Mouse (Mus musculus) spleen, adult 2 months (tissue): ENCODE measurements around the gene Tceal7. TPM values are rescaled to one million over a fixed set of nuclear protein-coding genes. Genes with fewer than 3 reads are reported as not detected.
"Not testable (repeated sequence)": the region's sequence is repeated elsewhere in the genome, so short reads cannot be mapped to it uniquely, and the experiment has no call there.

Experiments used
- DNase-seq, 2 experiments: peaks; one replicate each; pipeline versions ENCODE4 v3.0.0 to v3.0.0-alpha.2; 2012 to 2021; ENCODE audit warnings: low spot score in 2 of 2, low read depth in 1 of 2
- H3K27ac ChIP-seq: fragments of 200-500 bp; 2 replicates; pipeline ENCODE4 v1.5.1; 2012; ENCODE audit warnings: low read length, inconsistent platforms; ENCODE audit not compliant: insufficient read depth
- H3K27me3 ChIP-seq: fragments of 200-500 bp; 2 replicates; pipeline ENCODE4 v1.6.1; 2012; ENCODE audit warnings: mild to moderate bottlenecking, moderate library complexity, low read length, inconsistent platforms; ENCODE audit not compliant: control insufficient read depth, insufficient read depth
- H3K36me3 ChIP-seq: fragments of 200-500 bp; 2 replicates; pipeline ENCODE4 v1.6.1; 2012; ENCODE audit warnings: mild to moderate bottlenecking, low read length, inconsistent platforms; ENCODE audit not compliant: control insufficient read depth, insufficient read depth
- H3K4me1 ChIP-seq: fragments of 200-500 bp; 2 replicates; pipeline ENCODE4 v1.6.1; 2011; ENCODE audit warnings: inconsistent platforms; ENCODE audit not compliant: control insufficient read depth, insufficient read depth, insufficient read length
- H3K4me3 ChIP-seq: fragments of 200-500 bp; 2 replicates; pipeline ENCODE4 v1.5.1; 2011; ENCODE audit warnings: mild to moderate bottlenecking, inconsistent platforms; ENCODE audit not compliant: insufficient read depth, insufficient read length; ENCODE audit errors: extremely low read depth
- CTCF ChIP-seq: fragments of 200-500 bp; IDR thresholded peaks from 2 replicates; pipeline ENCODE4 v1.5.1; 2011; ENCODE audit warnings: mild to moderate bottlenecking, inconsistent platforms; ENCODE audit not compliant: insufficient read depth, insufficient read length, insufficient replicate concordance; ENCODE audit errors: extremely low read depth
- POLR2A ChIP-seq: fragments of 200-500 bp; IDR thresholded peaks from 2 replicates; pipeline ENCODE4 v1.6.1; 2011; ENCODE audit warnings: low read depth, low read length, inconsistent platforms
- WGBS: fragments of 180-500 bp; shearing (Covaris S2); methylation state at CpG from one replicate; pipeline ENCODE4 v1.1.7; 2018; 5-methylcytosine and 5-hydroxymethylcytosine counted together
- polyA plus RNA-seq: library from polyadenylated mRNA; depleted of rRNA; stranded (reverse); fragments of >200 nt; gene quantifications from 2 replicates; pipeline ENCODE4 v1.2.3, GENCODE M21; 2012

Tceal7 gene
- polyA plus RNA-seq, 1 experiment = not detected

DNA sequence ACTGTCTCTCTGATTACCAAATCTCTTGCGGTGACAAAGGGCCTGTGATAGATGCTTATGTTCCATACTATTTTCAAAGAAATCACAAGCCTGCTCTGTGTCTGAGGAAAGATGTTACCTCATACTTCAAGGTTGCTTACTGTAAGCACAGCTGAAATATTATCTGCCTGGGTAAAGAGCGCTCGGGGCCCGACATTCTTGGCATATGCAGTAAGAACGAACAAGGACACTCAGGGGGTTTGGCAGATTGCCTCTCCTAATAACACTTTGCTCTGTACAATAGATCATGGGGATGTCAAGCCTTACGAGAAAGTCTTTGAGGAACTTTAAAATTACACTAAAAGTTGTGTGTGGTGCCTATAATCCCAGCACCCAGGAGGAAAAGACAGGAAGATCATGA is 34.2 kb downstream of the Tceal7 start:
- H3K27me3 ChIP-seq = no peaks in the 10 kb centered on the region
- no peak for DNase-seq
- no peaks in the 10 kb centered on the region for H3K36me3 ChIP-seq
- WGBS = 82% methylated on average over 6 of the region's 6 CpGs
- H3K4me3 ChIP-seq = no peak overlapping the region
- no peak for TF ChIP-seq POLR2A
- no peak for TF ChIP-seq CTCF
- H3K4me1 ChIP-seq = no peaks in the 10 kb centered on the region
- H3K27ac ChIP-seq = no peak overlapping the region

DNA sequence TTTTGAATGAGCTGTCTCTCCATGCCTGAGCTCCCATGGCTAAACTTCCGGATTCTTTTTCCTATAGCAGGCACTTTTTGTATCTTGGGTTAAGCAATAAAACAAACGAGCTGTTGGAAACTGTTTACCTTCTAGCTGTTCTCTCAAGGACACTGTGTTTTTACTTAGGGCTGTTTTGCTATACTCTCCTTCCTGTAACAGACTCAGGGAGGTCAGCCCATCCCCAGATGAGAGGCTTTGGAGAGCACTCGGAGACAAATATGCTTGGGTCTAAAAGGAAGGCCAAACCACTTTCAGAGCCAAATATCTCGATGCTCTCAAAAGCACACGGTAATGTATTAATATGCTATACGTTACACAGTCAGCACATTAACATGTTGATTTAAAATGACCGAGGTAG is 35.1 kb downstream of the Tceal7 start:
- H3K4me1 ChIP-seq = no peaks in the 10 kb centered on the region
- no peak for TF ChIP-seq POLR2A
- TF ChIP-seq CTCF = no peak
- WGBS = 85% methylated on average over 7 of the region's 7 CpGs
- no peaks in the 10 kb centered on the region for H3K36me3 ChIP-seq
- no peak overlapping the region for H3K4me3 ChIP-seq
- DNase-seq = no peak
- H3K27ac ChIP-seq = no peak overlapping the region
- H3K27me3 ChIP-seq = no peaks in the 10 kb centered on the region

DNA sequence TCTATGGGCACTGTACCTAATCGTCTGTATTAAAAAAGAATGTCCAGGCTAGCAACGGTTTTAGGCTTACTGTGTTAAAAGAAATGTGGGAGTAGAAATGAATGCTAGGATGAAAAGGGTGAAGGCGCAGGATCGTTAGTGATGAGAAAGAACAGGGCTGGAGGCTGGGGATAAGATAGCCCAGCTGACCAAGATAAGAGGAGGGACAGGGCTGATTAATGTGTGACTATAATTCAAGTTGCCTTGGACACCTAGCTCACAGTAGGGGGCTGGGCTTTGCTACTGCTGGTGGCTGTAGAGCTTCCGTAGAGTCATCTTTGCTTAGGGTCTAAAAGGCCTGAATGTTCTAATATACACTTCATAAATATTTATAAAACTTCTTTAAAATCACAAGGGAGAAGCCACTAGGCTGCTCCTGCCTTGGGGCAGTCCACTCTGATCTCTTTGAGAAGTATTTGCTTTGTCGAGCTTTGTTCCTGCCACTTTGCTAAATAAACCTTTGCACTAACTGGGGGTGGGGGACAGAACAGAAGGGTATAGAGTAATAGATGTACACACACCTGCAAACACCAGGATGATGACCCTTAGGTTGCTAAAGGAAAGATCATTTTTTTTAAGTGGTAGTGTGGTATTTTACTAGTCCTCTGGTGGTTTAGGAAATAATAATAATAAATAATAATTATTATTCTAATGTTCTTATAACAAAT is 37.6 kb downstream of the Tceal7 start:
- Histone ChIP-seq H3K36me3 (no peaks in the 10 kb centered on the region), H3K27me3 (no peaks in the 10 kb centered on the region), H3K4me1 (no peaks in the 10 kb centered on the region), H3K4me3 (no peak overlapping the region), H3K27ac (no peak overlapping the region)
- WGBS = 74% methylated on average over 6 of the region's 6 CpGs
- TF ChIP-seq CTCF (no peak), POLR2A (no peak)
- no peak for DNase-seq

DNA sequence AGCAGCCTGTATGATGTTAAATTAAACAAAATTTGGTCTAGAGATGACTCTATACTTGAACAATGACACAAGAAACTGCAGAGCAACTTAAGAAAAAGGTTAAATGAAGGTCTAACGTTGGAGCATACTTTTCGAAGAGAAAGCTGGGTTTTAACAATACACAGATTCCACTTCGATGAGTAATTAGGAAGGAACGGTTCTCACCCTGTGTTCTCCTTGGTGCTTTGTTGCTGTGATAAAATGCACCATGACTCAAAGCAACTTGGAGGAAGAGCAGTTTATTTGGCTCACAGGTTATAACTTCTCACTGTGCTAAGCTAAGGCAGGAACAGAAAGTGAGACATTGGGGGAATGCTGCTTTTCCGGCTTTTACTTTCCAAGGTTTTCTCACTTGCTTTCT is 53.1 kb downstream of the Tceal7 start:
- DNase-seq = no peak
- H3K36me3 ChIP-seq = no peaks in the 10 kb centered on the region
- no peak for TF ChIP-seq CTCF
- no peak for TF ChIP-seq POLR2A
- H3K27ac ChIP-seq = no peak overlapping the region
- no peaks in the 10 kb centered on the region for H3K4me1 ChIP-seq
- no peaks in the 10 kb centered on the region for H3K27me3 ChIP-seq
- WGBS = 81% methylated on average over 5 of the region's 5 CpGs
- H3K4me3 ChIP-seq = no peak overlapping the region

DNA sequence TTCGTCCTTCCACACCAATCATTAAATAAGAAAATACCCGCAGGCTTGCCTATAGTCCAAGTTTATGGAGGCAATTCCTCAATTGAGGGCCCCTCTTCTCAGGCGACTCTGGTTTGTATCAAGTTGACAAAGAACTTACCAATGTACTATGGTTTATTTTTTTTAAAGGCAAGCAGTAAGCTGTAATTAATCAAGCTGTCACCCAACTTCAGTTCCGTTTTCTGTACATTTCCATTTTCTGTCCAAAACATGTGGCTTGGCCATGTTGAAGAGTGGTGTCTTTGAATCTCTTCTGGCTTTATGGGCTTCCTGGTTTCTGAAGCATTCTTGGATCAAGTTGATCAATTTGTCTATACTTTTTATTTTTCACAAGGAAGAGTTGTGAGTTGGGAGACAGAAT is 53.6 kb downstream of the Tceal7 start:
- 62% methylated on average over 4 of the region's 4 CpGs for WGBS

DNA sequence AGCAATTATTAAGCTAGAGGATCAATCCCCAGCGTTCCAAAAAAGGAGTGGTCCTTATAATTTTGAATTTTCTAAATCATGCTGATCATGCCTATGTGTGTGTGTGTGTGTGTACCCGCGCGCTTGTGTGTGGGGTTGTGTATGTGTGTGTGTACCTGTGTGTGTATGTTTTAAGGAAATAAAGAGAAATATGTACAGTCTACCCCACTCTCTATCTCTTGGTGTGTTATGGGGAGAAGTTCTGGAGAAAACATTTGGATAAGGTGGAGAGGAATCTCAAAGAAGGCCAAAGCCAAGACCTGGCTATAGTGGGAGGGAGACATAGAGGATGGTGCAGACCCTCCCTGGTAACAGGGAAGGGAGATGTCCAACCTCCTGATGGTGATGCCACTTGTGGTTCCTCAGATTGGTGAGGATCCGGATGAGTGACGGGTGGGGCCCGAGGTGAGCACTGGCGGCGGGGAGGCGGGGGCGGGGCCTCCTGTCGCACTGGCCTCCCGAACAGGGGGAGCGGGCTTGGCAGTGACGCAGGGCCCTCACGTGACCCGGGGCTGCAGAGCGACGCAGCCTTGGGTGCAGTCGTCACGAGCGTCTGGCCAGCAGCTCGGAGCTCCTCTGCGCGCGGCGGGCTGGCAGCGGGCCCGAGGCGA is 55.3 kb downstream of the Tceal7 start, which contains the start of gene Bex3:
Gene Bex3, plus strand, starts transcription at position 511 of the 650 bp plus-strand sequence.
- not testable (repeated sequence) for H3K27me3 ChIP-seq, H3K27ac ChIP-seq, H3K4me1 ChIP-seq, H3K36me3 ChIP-seq
- DNase-seq = peak in 1 of 2 experiments; percentile 18
- H3K4me3 ChIP-seq = peak within 1 kb of the TSS; percentile 30; the same call in 1 of the 2 replicates
- WGBS = 63% methylated on average over 6 of the region's 30 CpGs

More for the DNA sequence above, 53.6 kb downstream of the Tceal7 start:
- TF ChIP-seq POLR2A = no peak
- TF ChIP-seq CTCF = no peak
- Histone ChIP-seq H3K4me3 (no peak overlapping the region), H3K27me3 (no peaks in the 10 kb centered on the region), H3K36me3 (no peaks in the 10 kb centered on the region), H3K4me1 (no peaks in the 10 kb centered on the region), H3K27ac (no peak overlapping the region)
- DNase-seq = no peak

DNA sequence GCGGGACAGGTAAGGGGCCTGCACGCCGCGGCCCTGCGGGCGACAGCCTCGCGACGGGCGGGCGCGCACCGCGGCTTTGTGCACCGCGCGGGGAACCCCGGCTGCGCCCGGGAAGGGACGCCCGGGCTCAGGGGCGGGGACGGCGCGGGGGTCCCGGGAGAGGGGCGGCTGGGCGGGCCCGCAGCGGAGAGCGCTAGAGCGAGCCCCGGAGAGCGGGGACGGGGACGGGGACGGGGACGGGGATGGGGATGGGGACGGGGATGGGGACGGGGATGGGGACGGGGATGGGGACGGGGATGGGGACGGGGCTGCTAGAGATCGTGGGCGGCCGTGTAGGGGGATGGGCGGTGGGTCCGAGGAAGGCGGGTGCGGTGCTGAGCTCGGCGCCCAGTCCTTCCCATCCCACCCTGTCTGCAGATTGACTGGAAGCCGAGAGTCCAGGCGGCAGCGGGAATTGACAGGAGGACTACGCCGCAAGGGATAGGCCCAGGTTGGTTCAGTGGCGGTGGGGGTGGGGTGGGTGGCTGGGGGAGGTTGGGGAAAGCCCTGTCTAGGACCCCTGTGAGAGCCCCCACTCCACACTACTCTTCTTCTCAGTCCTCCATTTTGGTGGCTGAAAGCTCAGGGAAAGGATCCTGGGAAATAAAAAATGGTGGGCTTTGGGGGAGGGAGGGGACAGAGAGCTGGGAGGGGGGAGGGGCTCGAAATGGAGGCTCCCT is 56.0 kb downstream of the Tceal7 start:
- not testable (repeated sequence) for H3K27me3 ChIP-seq, H3K27ac ChIP-seq, H3K36me3 ChIP-seq, H3K4me1 ChIP-seq, DNase-seq
- peak overlapping the region; percentile 30; the same call in 1 of the 2 replicates for H3K4me3 ChIP-seq
- WGBS = 49% methylated on average over 10 of the region's 60 CpGs
